Mouse (Mus musculus): ENCODE results near the gene Abhd16a. TPM values are rescaled to one million over a fixed set of nuclear protein-coding genes. Genes with fewer than 3 reads are reported as not detected.
A peak's percentile ranks its signal among the peaks of the same experiment; 100 is the strongest.

Abhd16a gene
- polyA plus RNA-seq, 1 experiment from 2014 or later = 113 TPM

DNA sequence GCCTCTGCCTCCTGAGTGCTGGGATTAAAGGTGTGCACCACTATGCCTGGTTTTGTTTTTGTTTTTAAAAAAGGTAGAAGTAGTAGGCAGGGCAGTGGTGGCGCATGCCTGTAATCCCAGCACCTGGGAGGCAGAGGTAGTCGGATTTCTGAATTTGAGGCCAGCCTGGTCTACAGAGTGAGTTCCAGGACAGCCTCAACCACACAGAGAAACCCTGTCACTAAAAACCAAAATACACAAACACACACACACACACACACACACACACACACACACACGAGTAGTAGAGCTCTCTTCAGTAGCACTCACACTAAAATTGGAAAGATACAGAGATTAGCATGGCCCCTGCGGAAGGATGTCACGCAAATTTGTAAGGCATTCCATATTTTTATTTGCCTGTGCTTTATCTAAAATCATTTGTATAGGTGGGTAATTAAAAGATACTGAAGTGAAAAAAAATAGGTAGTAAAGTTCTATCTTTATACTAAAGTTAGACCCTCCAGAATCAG lies 40.1 kb upstream of the Abhd16a start:
- H3K4me2 ChIP-seq (ENCODE audit: low read length) = no peak overlapping the region; the same call in 1 of the 2 replicates
- peaks cover 10% of the 10 kb centered on the region for H3K4me1 ChIP-seq (ENCODE audit: control insufficient read depth, insufficient read depth, low read depth, low read length)
- WGBS = 73% methylated on average over 5 of the region's 5 CpGs
- H3K27ac ChIP-seq (ENCODE audit: low read depth, low read length) = peak overlapping the region; percentile 91
- no peak overlapping the region for H3K4me3 ChIP-seq (ENCODE audit: low read length)
- H3K36me3 ChIP-seq (ENCODE audit: control insufficient read depth, insufficient read depth, low read length) = peaks cover 1% of the 10 kb centered on the region; the same call in 1 of the 2 replicates
- no peaks in the 10 kb centered on the region for H3K27me3 ChIP-seq (replicated peaks; ENCODE audit: control insufficient read depth, insufficient read depth, low read length)
- no peaks in the 10 kb centered on the region for H3K9me3 ChIP-seq (ENCODE audit: control insufficient read depth, low read length)
- ATAC-seq = no peak
- no peak overlapping the region; the same call in 1 of the 2 replicates for H3K9ac ChIP-seq (ENCODE audit: low read depth, low read length)

DNA sequence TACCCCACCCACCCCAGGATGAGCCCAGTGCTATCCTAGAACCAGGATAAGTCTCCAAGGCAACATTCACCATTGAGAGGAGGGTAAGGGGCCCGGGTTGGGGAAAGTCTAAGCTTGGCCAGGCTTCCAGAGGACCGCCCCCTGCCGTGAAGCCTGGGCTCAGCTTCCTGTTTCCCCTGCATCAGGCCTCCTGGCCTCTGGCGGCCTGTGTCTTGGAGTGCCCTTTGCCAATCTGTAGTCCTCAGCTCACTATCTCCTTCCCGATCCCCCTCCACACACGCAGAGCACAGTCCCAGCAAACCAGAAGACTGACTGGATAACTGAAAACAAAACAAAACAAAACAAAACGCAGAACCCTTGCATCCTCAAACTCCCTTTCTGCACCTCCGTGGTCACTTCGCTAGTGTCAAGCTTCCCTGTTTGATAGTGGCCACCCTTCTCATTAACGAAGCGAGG lies 39.5 kb upstream of the Abhd16a start, which contains the start of gene Clic1:
Gene Clic1 (plus strand): TSS at position 406 of the 456 bp plus-strand sequence.
- Histone ChIP-seq H3K9ac (ENCODE audit: low read depth, low read length) (peak within 1 kb of the TSS; percentile 68), H3K9me3 (ENCODE audit: control insufficient read depth, low read length) (no peaks in the 10 kb centered on the region), H3K27me3 (replicated peaks; ENCODE audit: control insufficient read depth, insufficient read depth, low read length) (no peaks in the 10 kb centered on the region), H3K27ac (ENCODE audit: low read depth, low read length) (peak within 1 kb of the TSS; percentile 91), H3K4me2 (ENCODE audit: low read length) (peak within 1 kb of the TSS; percentile 64), H3K36me3 (ENCODE audit: control insufficient read depth, insufficient read depth, low read length) (peaks cover 6% of the 10 kb centered on the region), H3K4me3 (ENCODE audit: low read length) (peak within 1 kb of the TSS; percentile 43), H3K4me1 (ENCODE audit: control insufficient read depth, insufficient read depth, low read depth, low read length) (peaks cover 10% of the 10 kb centered on the region)
- no peak for ATAC-seq
- WGBS = 1% methylated on average over 11 of the region's 11 CpGs

DNA sequence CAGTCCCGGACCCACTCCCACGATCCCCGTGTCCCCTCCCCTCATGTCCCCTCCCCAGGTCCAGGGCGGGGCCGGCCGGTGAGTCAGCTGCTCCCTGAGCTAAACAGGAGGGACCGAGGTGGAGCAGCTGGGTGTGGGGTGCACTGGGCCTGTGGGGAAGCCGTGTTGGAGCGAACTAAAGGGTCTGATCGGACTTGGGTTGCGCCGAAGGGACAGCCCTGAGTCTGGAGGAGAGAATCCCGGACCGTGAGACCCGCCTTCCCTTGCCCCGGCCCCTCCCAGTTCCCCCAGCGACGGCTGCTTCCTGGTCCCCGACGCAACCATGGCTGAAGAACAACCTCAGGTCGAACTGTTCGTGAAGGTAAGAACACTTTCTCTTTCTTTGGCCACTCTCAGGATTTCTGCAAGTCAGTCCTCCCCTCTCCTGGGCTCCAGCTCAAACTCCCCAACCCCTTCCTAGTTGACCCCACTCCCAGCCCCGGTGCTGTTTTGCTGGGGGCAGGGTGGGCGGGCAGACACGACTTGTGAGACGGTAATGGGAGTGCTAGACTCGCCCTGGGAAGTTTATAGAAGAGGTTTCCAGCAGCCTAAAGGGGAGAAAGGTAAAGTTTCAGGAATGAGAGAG lies 38.8 kb upstream of the Abhd16a start:
- Histone ChIP-seq H3K9ac (ENCODE audit: low read depth, low read length) (peak overlapping the region; percentile 68), H3K4me2 (ENCODE audit: low read length) (peak overlapping the region; percentile 64), H3K4me3 (ENCODE audit: low read length) (peak overlapping the region; percentile 43), H3K4me1 (ENCODE audit: control insufficient read depth, insufficient read depth, low read depth, low read length) (peaks cover 10% of the 10 kb centered on the region), H3K27me3 (replicated peaks; ENCODE audit: control insufficient read depth, insufficient read depth, low read length) (no peaks in the 10 kb centered on the region), H3K27ac (ENCODE audit: low read depth, low read length) (peak overlapping the region; percentile 91), H3K9me3 (ENCODE audit: control insufficient read depth, low read length) (no peaks in the 10 kb centered on the region), H3K36me3 (ENCODE audit: control insufficient read depth, insufficient read depth, low read length) (peaks cover 6% of the 10 kb centered on the region)
- no peak for ATAC-seq
- WGBS = 1% methylated on average over 27 of the region's 27 CpGs

DNA sequence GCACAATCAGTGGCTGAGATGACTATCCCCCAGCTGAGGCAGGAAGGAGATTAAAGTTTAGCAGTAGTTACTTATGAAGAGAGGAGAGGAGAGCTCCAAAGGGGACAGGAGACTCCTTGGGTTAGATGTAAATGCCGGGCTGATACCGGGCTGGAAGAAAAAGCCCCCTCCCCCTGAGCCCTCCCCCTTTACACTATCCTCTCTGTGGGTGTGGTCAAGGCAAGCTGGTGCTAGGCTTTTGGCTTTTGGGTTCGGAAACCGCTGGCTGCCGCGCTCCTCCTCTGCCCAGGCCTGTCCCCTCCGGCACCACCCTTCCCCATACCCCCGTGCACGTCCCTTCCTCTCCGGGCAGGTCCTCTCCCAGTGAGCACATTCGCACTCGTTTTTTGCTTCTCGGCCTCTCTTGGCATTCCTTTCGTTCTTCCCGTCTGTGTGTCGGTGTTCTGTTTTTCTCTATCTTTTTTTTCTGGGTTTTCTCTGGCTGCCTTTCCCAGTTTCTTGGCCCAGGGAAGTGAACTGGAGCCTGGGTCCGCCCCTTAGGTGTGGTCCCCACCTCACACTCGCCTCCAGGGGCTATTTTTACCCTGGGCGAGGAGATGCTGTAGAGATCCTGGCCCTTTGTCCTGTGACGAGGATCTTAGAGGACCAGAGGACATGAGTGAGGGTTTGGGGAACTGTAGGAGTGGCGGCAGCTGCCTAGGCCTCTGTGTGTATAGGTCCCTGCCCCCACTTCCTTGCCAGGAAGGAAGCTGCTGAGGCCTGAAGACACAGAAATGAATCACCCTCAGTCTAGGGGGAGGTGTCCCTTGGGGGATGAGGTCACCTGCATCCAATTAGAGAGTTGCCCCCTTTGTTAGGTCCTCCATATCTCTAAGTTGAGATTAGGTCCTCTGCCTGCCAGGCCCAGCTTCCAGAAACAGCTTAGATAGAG lies 37.6 kb upstream of the Abhd16a start:
- WGBS = 4% methylated on average over 21 of the region's 21 CpGs
- Histone ChIP-seq H3K9me3 (ENCODE audit: control insufficient read depth, low read length) (no peaks in the 10 kb centered on the region), H3K27me3 (replicated peaks; ENCODE audit: control insufficient read depth, insufficient read depth, low read length) (no peaks in the 10 kb centered on the region), H3K4me3 (ENCODE audit: low read length) (peak overlapping the region; percentile 43), H3K36me3 (ENCODE audit: control insufficient read depth, insufficient read depth, low read length) (peaks cover 6% of the 10 kb centered on the region), H3K4me2 (ENCODE audit: low read length) (peak overlapping the region; percentile 64), H3K27ac (ENCODE audit: low read depth, low read length) (peak overlapping the region; percentile 85), H3K9ac (ENCODE audit: low read depth, low read length) (peak overlapping the region; percentile 68), H3K4me1 (ENCODE audit: control insufficient read depth, insufficient read depth, low read depth, low read length) (peaks cover 10% of the 10 kb centered on the region)
- peak; percentile 29; the same call in 1 of the 2 replicates for ATAC-seq

GRCm38 (mm10) chr17:35052271-35052798 lies 36.7 kb upstream of the Abhd16a start:
- 70% methylated on average over 12 of the region's 12 CpGs for WGBS
- peak overlapping the region; percentile 43; the same call in 1 of the 2 replicates for H3K4me3 ChIP-seq (ENCODE audit: low read length)
- ATAC-seq = no peak
- H3K27me3 ChIP-seq (replicated peaks; ENCODE audit: control insufficient read depth, insufficient read depth, low read length) = no peaks in the 10 kb centered on the region
- H3K36me3 ChIP-seq (ENCODE audit: control insufficient read depth, insufficient read depth, low read length) = peaks cover 6% of the 10 kb centered on the region
- peak overlapping the region; percentile 66 for H3K27ac ChIP-seq (ENCODE audit: low read depth, low read length)
- peak overlapping the region; percentile 68 for H3K9ac ChIP-seq (ENCODE audit: low read depth, low read length)
- peaks cover 10% of the 10 kb centered on the region for H3K4me1 ChIP-seq (ENCODE audit: control insufficient read depth, insufficient read depth, low read depth, low read length)
- H3K9me3 ChIP-seq (ENCODE audit: control insufficient read depth, low read length) = no peaks in the 10 kb centered on the region
- peak overlapping the region; percentile 64 for H3K4me2 ChIP-seq (ENCODE audit: low read length)

DNA sequence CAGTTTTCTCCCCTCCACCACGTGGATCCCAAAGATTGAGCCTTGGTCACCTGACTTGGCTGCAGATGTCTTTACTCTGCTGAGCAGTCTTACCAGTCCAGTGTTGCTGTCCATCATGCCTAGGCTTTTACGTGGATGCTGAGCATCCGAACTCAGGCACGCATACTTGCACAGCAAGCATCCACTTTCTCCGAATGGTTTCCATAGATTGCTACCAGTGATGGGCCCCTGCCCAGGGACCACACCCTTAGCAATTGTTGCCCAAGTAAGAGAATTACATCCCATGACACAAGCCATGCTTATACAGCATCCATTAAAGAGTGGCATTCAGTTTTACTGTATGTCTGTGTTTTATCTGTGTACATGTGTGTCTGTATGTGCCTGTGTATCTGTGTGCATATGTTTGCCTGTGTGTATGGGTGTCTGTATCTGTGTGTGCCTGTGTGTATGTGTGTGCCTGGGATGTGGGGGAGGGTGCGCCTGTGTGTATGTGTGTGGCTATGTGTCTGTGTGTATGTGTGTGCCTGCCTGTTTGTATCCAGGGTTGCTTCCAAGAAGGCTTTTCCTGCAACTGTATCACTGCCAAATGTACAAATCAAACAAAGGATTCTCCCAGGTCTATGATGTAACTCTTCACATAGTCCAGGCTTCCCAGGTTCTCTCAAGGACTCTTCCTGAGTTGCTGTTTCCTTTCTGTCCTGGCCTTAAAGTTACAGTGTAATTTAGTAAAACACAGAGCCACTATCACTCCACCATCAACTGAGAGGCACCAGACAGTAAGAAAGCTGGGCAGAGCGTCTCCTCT lies 33.2 kb upstream of the Abhd16a start:
- H3K36me3 ChIP-seq (ENCODE audit: control insufficient read depth, insufficient read depth, low read length) = peaks cover 8% of the 10 kb centered on the region
- H3K27ac ChIP-seq (ENCODE audit: low read depth, low read length) = no peak overlapping the region
- WGBS = 93% methylated on average over 7 of the region's 7 CpGs
- H3K27me3 ChIP-seq (replicated peaks; ENCODE audit: control insufficient read depth, insufficient read depth, low read length) = no peaks in the 10 kb centered on the region
- no peak overlapping the region for H3K4me2 ChIP-seq (ENCODE audit: low read length)
- no peaks in the 10 kb centered on the region for H3K9me3 ChIP-seq (ENCODE audit: control insufficient read depth, low read length)
- peaks cover 18% of the 10 kb centered on the region for H3K4me1 ChIP-seq (ENCODE audit: control insufficient read depth, insufficient read depth, low read depth, low read length)
- ATAC-seq = no peak
- H3K9ac ChIP-seq (ENCODE audit: low read depth, low read length) = no peak overlapping the region
- no peak overlapping the region for H3K4me3 ChIP-seq (ENCODE audit: low read length)

GRCm38 (mm10) chr17:35057090-35057489 lies 32.0 kb upstream of the Abhd16a start:
- Histone ChIP-seq H3K36me3 (ENCODE audit: control insufficient read depth, insufficient read depth, low read length) (peaks cover 15% of the 10 kb centered on the region), H3K9ac (ENCODE audit: low read depth, low read length) (no peak overlapping the region), H3K9me3 (ENCODE audit: control insufficient read depth, low read length) (no peaks in the 10 kb centered on the region), H3K4me3 (ENCODE audit: low read length) (no peak overlapping the region), H3K27ac (ENCODE audit: low read depth, low read length) (no peak overlapping the region), H3K4me1 (ENCODE audit: control insufficient read depth, insufficient read depth, low read depth, low read length) (peaks cover 14% of the 10 kb centered on the region), H3K27me3 (replicated peaks; ENCODE audit: control insufficient read depth, insufficient read depth, low read length) (no peaks in the 10 kb centered on the region), H3K4me2 (ENCODE audit: low read length) (no peak overlapping the region)
- 74% methylated on average over 3 of the region's 3 CpGs for WGBS
- no peak for ATAC-seq

GRCm38 (mm10) chr17:35058316-35058715 lies 30.7 kb upstream of the Abhd16a start:
- Histone ChIP-seq H3K9me3 (ENCODE audit: control insufficient read depth, low read length) (no peaks in the 10 kb centered on the region), H3K27ac (ENCODE audit: low read depth, low read length) (no peak overlapping the region), H3K9ac (ENCODE audit: low read depth, low read length) (peak overlapping the region; percentile 86), H3K36me3 (ENCODE audit: control insufficient read depth, insufficient read depth, low read length) (peaks cover 19% of the 10 kb centered on the region), H3K27me3 (replicated peaks; ENCODE audit: control insufficient read depth, insufficient read depth, low read length) (peaks cover 3% of the 10 kb centered on the region), H3K4me3 (ENCODE audit: low read length) (peak overlapping the region; percentile 82), H3K4me2 (ENCODE audit: low read length) (peak overlapping the region; percentile 94), H3K4me1 (ENCODE audit: control insufficient read depth, insufficient read depth, low read depth, low read length) (peaks cover 14% of the 10 kb centered on the region)
- ATAC-seq = peak; percentile 24
- 66% methylated on average over 9 of the region's 9 CpGs for WGBS

Data from hindbrain, embryonic 16.5 days (tissue).